Mouse (Mus musculus): Measurements from ENCODE around the gene Atp2c1.

GRCm38 (mm10) chr9:105519278-105519883 lies 7.7 kb downstream of the Atp2c1 start:
- TF ChIP-seq CTCF (IDR thresholded peaks at IDR 0.05; ENCODE audit: control insufficient read depth, insufficient read depth, insufficient replicate concordance, low read depth, low read length) = no peak
- TF ChIP-seq POLR2A (IDR thresholded peaks at IDR 0.05; ENCODE audit: control insufficient read depth, low read depth, low read length) = no peak
